Mouse (Mus musculus): ENCODE results near the gene Adh7.

DNA sequence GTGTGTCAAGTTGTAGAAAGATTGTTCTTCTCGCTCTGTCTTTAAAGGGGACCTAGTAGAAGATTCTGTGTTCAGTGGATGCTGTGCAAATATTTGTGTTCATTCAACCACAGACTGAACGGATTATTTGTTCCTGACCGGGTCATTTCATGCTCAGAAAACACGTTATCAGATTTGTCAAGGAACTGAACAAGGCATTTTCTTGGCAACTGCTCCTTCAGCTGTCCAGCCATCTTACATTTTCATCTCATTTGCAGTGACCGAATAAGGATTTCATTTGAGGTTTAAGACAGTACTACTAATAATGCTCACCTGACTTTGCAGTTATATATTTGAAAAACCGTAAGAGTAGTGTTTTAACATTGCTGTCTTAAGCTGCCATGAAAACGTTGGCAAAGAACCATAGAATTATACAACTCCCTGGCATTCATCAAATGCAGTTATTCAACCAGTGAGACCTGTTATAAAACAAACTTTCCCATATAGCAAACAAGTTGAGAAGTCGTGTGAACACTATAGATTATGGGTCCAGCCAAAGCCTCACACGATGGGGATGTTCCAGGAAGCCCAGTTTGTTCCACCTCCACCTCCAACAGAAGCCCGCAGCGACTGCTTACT, 19.1 kb downstream of the Adh7 start:
- TF ChIP-seq CTCF (IDR thresholded peaks at IDR 0.05; ENCODE audit: extremely low read depth, insufficient read length, insufficient replicate concordance, low read depth, low read length), result no peak
- no peak for TF ChIP-seq POLR2A (IDR thresholded peaks at IDR 0.05; ENCODE audit: low read depth, low read length)

All from small intestine, adult 2 months (tissue).